Mouse (Mus musculus): ENCODE results near the gene Fgfr2. TPM values are rescaled to one million over a fixed set of nuclear protein-coding genes. Genes with fewer than 3 reads are reported as not detected.

Gene Fgfr2
- polyA plus RNA-seq, 1 experiment from 2014 or later = 11.2 TPM

DNA sequence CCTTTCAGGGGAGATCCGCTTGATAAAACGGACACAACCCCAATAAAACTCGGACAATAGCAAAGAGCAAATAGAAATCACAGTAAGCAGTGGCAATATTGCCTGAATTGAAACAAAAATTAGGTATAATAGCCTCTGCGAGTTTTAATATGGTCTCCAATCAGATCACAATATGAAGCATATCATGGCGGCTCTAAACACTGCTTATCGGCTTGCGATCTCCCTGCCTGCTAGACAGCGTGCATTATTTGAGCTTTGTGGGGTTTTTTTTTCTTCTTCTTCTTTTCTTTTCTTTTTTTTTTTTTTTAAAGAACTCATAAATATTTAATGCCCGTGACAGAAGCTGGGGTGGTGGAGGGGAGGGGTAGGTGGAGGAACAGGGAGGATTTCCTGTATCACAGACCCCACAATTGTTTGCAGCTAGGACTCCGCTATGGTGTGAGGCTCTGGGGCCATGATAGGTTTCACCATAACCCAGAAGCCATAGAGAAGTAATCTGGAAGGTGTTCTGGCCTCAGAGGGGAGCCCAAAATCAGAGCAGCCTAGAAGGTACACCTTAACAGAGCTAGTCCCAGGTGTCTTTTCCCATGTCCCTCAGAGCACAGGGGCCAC is 1334.4 kb downstream of the Fgfr2 start:
- Histone ChIP-seq H3K9me3 (ENCODE audit: low read length) (no peaks in the 10 kb centered on the region), H3K27me3 (ENCODE audit: insufficient read depth, low read length) (no peaks in the 10 kb centered on the region), H3K9ac (replicated peaks) (no peak overlapping the region), H3K4me1 (ENCODE audit: insufficient read depth) (no peaks in the 10 kb centered on the region), H3K27ac (ENCODE audit: low read depth) (no peak overlapping the region), H3K4me3 (ENCODE audit: low read depth, low read length) (no peak overlapping the region), H3K36me3 (replicated peaks; ENCODE audit: insufficient read depth, low read length) (no peaks in the 10 kb centered on the region), H3K4me2 (ENCODE audit: low read depth, low read length) (no peak overlapping the region)
- ATAC-seq (no peak), DNase-seq (no peak)
- 70% methylated on average over 10 of the region's 10 CpGs for WGBS (ENCODE audit: insufficient replicate concordance)
- no peak for TF ChIP-seq CTCF (IDR thresholded peaks at IDR 0.05; ENCODE audit: low read depth)
- TF ChIP-seq EP300 (IDR thresholded peaks at IDR 0.05; ENCODE audit: low read depth) = no peak

DNA sequence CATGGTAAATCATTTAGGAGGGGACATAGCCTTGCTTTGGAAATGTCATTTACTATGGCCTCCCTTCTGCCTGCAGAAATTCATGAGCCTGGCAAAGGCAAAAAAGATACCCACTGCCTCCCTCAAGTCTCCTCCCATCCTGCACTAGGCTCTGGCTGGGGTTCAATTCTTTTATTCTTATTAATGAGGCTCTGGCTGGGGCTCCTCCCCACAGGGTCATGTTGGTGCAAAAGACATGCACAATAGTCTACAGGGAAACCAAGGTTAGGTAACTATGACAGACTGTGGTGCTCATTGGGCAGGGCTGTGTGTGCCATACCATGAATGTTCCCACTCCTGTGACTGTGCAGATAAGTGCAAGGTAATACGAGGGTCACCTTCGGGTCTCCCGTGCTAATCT is 1337.4 kb downstream of the Fgfr2 start:
- WGBS (ENCODE audit: insufficient replicate concordance) = 90% methylated on average over 3 of the region's 3 CpGs
- H3K4me3 ChIP-seq (ENCODE audit: low read depth, low read length) = no peak overlapping the region

DNA sequence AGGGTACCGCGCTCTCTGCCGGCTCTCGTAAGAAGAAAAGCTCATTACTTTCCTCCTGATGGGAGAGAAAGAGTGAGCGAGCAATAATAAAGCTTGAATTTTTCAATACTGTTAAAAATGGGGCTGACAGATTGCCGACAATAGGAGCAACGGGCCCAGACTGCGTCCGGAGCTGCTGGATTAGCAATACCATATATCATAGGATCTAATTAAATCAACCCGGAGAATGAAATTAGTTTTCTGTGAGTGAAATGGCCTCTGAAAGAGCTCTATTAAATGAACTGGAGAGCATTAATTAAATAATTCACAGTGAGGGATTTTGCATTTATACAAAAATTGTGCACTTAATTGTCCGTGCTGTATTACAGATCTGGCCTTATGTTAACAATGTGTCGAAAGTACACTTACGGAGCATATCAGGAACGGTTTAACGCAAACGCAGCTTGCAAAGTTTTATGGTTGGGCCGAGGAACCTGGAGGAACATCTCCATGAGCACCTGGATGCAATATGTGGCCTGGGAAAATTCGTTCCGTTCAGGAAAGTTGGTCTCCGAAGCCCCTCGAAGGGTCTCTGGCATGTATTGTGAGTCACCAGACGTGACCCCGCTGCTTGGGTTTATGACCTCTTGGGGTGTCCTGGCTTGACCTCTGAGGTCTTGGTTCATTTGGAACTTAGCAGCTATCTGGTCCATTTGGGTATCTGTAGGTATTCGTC is 1344.7 kb downstream of the Fgfr2 start:
- TF ChIP-seq EP300 (IDR thresholded peaks at IDR 0.05; ENCODE audit: low read depth) (no peak), CTCF (IDR thresholded peaks at IDR 0.05; ENCODE audit: low read depth) (no peak)
- Histone ChIP-seq H3K4me2 (ENCODE audit: low read depth, low read length) (no peak overlapping the region), H3K27ac (ENCODE audit: low read depth) (no peak overlapping the region), H3K4me3 (ENCODE audit: low read depth, low read length) (no peak overlapping the region), H3K4me1 (ENCODE audit: insufficient read depth) (no peaks in the 10 kb centered on the region), H3K27me3 (ENCODE audit: insufficient read depth, low read length) (no peaks in the 10 kb centered on the region), H3K36me3 (replicated peaks; ENCODE audit: insufficient read depth, low read length) (no peaks in the 10 kb centered on the region), H3K9ac (replicated peaks) (no peak overlapping the region), H3K9me3 (ENCODE audit: low read length) (no peaks in the 10 kb centered on the region)
- WGBS (ENCODE audit: insufficient replicate concordance) = 84% methylated on average over 24 of the region's 24 CpGs
- no peak for ATAC-seq
- DNase-seq = no peak

More for the DNA sequence above, 1337.4 kb downstream of the Fgfr2 start:
- Histone ChIP-seq H3K27ac (ENCODE audit: low read depth) (no peak overlapping the region), H3K36me3 (replicated peaks; ENCODE audit: insufficient read depth, low read length) (no peaks in the 10 kb centered on the region), H3K4me1 (ENCODE audit: insufficient read depth) (no peaks in the 10 kb centered on the region), H3K9me3 (ENCODE audit: low read length) (no peaks in the 10 kb centered on the region), H3K27me3 (ENCODE audit: insufficient read depth, low read length) (no peaks in the 10 kb centered on the region), H3K4me2 (ENCODE audit: low read depth, low read length) (no peak overlapping the region), H3K9ac (replicated peaks) (no peak overlapping the region)
- no peak for DNase-seq
- no peak for ATAC-seq
- TF ChIP-seq CTCF (IDR thresholded peaks at IDR 0.05; ENCODE audit: low read depth) = no peak
- no peak for TF ChIP-seq EP300 (IDR thresholded peaks at IDR 0.05; ENCODE audit: low read depth)

DNA sequence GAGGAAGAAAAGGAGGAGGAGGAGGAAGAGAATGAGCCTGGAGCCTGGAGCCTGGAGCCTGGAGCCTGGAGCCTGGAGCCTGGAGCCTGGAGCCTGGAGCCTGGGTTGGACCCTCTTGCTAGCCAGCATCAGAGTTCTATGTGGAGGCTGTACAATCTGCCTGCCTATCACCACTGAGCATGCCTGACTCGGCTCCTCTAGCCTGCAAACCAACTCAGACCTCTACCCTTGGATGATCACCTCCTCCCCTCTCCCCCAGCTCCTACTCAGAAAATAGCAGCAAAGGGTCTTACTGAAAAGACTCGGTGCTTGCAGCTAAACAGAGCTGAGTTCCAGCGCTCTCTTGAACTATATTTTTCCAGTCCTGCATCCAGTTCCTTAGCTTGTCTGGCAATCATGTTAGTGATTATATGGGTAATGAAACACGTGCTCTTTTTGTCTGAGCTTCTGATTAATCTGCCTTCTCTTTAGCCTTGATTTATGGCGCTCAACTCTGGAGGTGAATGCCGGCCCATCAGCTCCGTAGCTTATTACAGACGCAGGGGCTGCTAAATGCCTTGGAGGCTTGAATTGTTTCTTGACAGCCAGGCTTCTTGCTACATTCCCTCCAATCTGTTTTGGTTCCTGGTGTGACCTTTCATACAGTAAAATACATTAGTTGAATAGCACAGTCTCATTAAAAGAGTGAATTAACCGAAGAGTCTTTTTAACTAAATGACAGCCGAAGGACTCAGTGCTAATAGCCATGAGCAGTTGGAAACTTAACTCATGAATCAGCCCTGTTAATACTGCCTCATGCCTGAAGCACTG is 1345.5 kb downstream of the Fgfr2 start:
- Histone ChIP-seq H3K4me3 (ENCODE audit: low read depth, low read length) (no peak overlapping the region), H3K4me1 (ENCODE audit: insufficient read depth) (no peaks in the 10 kb centered on the region), H3K36me3 (replicated peaks; ENCODE audit: insufficient read depth, low read length) (no peaks in the 10 kb centered on the region), H3K9ac (replicated peaks) (no peak overlapping the region), H3K27me3 (ENCODE audit: insufficient read depth, low read length) (no peaks in the 10 kb centered on the region), H3K4me2 (ENCODE audit: low read depth, low read length) (no peak overlapping the region), H3K27ac (ENCODE audit: low read depth) (no peak overlapping the region), H3K9me3 (ENCODE audit: low read length) (no peaks in the 10 kb centered on the region)
- WGBS (ENCODE audit: insufficient replicate concordance) = 58% methylated on average over 10 of the region's 10 CpGs
- ATAC-seq = no peak
- TF ChIP-seq EP300 (IDR thresholded peaks at IDR 0.05; ENCODE audit: low read depth) (no peak), CTCF (IDR thresholded peaks at IDR 0.05; ENCODE audit: low read depth) (no peak)
- DNase-seq = no peak

DNA sequence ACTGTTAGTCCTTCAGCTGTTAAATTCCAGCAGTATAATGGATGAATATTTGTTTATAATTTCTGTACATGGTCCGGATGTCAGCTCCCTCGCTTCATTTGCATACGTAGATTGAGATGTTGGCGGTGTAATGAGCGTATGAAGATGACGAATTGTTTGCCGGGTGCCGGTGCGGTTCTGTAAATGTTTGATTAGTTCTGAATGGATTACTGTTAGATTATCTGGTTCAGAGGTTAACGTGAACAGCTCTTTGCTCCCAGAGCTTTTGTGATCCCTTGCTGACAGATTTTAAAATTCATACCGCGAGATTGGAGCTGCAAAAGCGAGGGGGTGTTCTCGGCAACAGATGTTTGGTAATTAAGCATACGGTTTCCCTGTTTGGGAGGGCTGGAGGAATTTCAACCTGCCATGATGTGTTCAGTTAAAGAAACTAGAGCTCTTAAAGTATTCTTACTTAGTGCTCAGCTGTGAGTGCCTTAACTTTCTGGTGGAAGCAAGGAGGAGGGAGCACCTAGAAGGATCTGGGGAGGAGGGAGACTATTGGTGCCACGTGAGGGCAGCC is 1346.9 kb downstream of the Fgfr2 start:
- Histone ChIP-seq H3K4me3 (ENCODE audit: low read depth, low read length) (no peak overlapping the region), H3K36me3 (replicated peaks; ENCODE audit: insufficient read depth, low read length) (no peaks in the 10 kb centered on the region), H3K9me3 (ENCODE audit: low read length) (no peaks in the 10 kb centered on the region), H3K4me2 (ENCODE audit: low read depth, low read length) (no peak overlapping the region), H3K27ac (ENCODE audit: low read depth) (no peak overlapping the region), H3K9ac (replicated peaks) (no peak overlapping the region), H3K4me1 (ENCODE audit: insufficient read depth) (no peaks in the 10 kb centered on the region), H3K27me3 (ENCODE audit: insufficient read depth, low read length) (no peaks in the 10 kb centered on the region)
- no peak for TF ChIP-seq CTCF (IDR thresholded peaks at IDR 0.05; ENCODE audit: low read depth)
- TF ChIP-seq EP300 (IDR thresholded peaks at IDR 0.05; ENCODE audit: low read depth) = no peak
- 77% methylated on average over 16 of the region's 16 CpGs for WGBS (ENCODE audit: insufficient replicate concordance)
- DNase-seq (no peak), ATAC-seq (no peak)

DNA sequence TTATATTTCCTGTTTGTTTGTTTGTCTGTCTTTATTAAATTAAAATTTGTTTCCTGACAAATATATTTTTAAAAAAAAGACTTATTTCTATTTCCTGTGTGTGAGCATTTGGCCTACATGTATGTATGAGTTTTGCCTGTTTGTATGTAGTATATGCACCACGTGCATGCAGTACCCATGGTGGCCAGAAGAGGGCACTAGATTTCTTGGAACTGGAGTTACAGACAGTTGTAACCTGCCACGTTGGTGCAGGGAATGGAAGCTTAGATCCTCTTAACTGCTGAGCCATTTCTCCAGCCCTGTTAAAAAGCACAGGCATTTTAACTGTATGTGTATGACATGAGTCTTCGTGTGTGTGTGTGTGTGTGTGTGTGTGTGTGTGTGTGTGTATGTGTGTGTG is 1365.2 kb downstream of the Fgfr2 start:
- DNase-seq = no peak
- Histone ChIP-seq H3K4me2 (ENCODE audit: low read depth, low read length) (no peak overlapping the region), H3K27me3 (ENCODE audit: insufficient read depth, low read length) (no peaks in the 10 kb centered on the region), H3K36me3 (replicated peaks; ENCODE audit: insufficient read depth, low read length) (no peaks in the 10 kb centered on the region), H3K9ac (replicated peaks) (no peak overlapping the region), H3K9me3 (ENCODE audit: low read length) (0 out of 2 replicates have a peak, but pooled peaks cover 5% of the 10 kb centered on the region), H3K4me3 (ENCODE audit: low read depth, low read length) (no peak overlapping the region), H3K27ac (ENCODE audit: low read depth) (no peak overlapping the region), H3K4me1 (ENCODE audit: insufficient read depth) (no peaks in the 10 kb centered on the region)
- WGBS (ENCODE audit: insufficient replicate concordance) = 75% methylated on average over 3 of the region's 3 CpGs
- no peak for ATAC-seq
- TF ChIP-seq EP300 (IDR thresholded peaks at IDR 0.05; ENCODE audit: low read depth) (no peak), CTCF (IDR thresholded peaks at IDR 0.05; ENCODE audit: low read depth) (peak; percentile 56)

All from liver, postnatal 0 days (tissue).